Mouse (Mus musculus): ENCODE results near the gene Plekha6.

Gene Plekha6

GRCm38 (mm10) chr1:133215360-133215700, 51.3 kb downstream of the Plekha6 start:
- DNase-seq, result no peak

- no peak for DNase-seq
These were observed 51.7 kb downstream of the Plekha6 start for GRCm38 (mm10) chr1:133215753-133216152.

- no peak for DNase-seq
These were observed 53.0 kb downstream of the Plekha6 start for GRCm38 (mm10) chr1:133217031-133217430.

GRCm38 (mm10) chr1:133219106-133219505, 55.1 kb downstream of the Plekha6 start:
- no peak for DNase-seq

- DNase-seq, result no peak
These were observed 57.4 kb downstream of the Plekha6 start for GRCm38 (mm10) chr1:133221459-133221858.

- DNase-seq, result no peak
These were observed 58.5 kb downstream of the Plekha6 start for GRCm38 (mm10) chr1:133222445-133222995.

- no peak for DNase-seq
These were observed 60.7 kb downstream of the Plekha6 start for GRCm38 (mm10) chr1:133224674-133225073.

- no peak for DNase-seq
These were observed 61.1 kb downstream of the Plekha6 start for GRCm38 (mm10) chr1:133225137-133225536.

- DNase-seq, result no peak
These were observed 61.6 kb downstream of the Plekha6 start for GRCm38 (mm10) chr1:133225561-133225960.

GRCm38 (mm10) chr1:133225963-133226660, 62.1 kb downstream of the Plekha6 start:
- no peak for DNase-seq

- peak; percentile 49 to 51 for DNase-seq
These were observed 62.9 kb downstream of the Plekha6 start for GRCm38 (mm10) chr1:133226928-133227327.

GRCm38 (mm10) chr1:133227378-133227777, 63.4 kb downstream of the Plekha6 start:
- DNase-seq, result no peak

GRCm38 (mm10) chr1:133228809-133229487, 64.9 kb downstream of the Plekha6 start:
- no peak for DNase-seq

- no peak for DNase-seq
These were observed 67.6 kb downstream of the Plekha6 start for GRCm38 (mm10) chr1:133231523-133232193.

GRCm38 (mm10) chr1:133235909-133236308, 71.9 kb downstream of the Plekha6 start:
- DNase-seq, result no peak

GRCm38 (mm10) chr1:133236693-133237440, 72.9 kb downstream of the Plekha6 start:
- DNase-seq, result no peak

GRCm38 (mm10) chr1:133237670-133238069, 73.7 kb downstream of the Plekha6 start:
- DNase-seq, result no peak

GRCm38 (mm10) chr1:133239121-133239812, 75.3 kb downstream of the Plekha6 start:
- no peak for DNase-seq

- no peak for DNase-seq
These were observed 75.8 kb downstream of the Plekha6 start for GRCm38 (mm10) chr1:133239813-133240160.

- no peak for DNase-seq
These were observed 76.9 kb downstream of the Plekha6 start for GRCm38 (mm10) chr1:133240881-133241280.

- DNase-seq, result no peak
These were observed 80.7 kb downstream of the Plekha6 start for GRCm38 (mm10) chr1:133244668-133245067.
